Mouse (Mus musculus) ovary, postnatal 10 days (tissue): ENCODE results near the gene Accs.

Experiments
- DNase-seq: peaks from one replicate; pipeline ENCODE4 v3.0.0; 2022; ENCODE audit warnings: low spot score

Gene Accs

DNA sequence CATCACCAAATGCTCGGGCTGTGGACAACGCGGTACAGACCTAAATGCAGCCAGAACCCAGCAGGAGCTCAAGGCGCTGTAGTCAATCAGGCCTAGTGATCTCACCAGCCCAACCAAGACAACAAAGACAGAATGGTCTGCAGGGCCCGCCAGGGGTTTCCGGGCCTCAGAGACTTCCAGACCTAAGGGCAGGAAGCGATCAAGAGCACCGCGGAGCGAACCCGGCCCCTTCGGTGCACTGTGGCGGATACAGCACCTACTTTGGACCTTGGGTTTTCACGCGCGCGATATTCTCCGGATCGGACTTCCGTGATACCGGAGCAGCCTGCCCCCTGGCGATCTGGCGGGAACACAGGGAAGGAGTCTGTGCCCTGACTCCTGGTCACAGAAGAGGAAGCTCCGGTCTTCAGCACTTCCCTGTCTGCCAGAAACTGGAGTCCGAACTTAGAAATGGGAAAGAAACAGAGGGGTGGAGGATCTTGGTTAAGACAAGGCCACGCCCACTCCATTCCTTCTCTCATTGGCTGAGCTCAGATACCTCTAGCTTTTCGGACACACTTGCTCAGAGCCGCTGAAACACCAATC is at the start of gene Accs:
TSS of gene Accs (minus strand) at position 439 of the 585 bp plus-strand sequence.
- DNase-seq: peak; percentile 44

DNA sequence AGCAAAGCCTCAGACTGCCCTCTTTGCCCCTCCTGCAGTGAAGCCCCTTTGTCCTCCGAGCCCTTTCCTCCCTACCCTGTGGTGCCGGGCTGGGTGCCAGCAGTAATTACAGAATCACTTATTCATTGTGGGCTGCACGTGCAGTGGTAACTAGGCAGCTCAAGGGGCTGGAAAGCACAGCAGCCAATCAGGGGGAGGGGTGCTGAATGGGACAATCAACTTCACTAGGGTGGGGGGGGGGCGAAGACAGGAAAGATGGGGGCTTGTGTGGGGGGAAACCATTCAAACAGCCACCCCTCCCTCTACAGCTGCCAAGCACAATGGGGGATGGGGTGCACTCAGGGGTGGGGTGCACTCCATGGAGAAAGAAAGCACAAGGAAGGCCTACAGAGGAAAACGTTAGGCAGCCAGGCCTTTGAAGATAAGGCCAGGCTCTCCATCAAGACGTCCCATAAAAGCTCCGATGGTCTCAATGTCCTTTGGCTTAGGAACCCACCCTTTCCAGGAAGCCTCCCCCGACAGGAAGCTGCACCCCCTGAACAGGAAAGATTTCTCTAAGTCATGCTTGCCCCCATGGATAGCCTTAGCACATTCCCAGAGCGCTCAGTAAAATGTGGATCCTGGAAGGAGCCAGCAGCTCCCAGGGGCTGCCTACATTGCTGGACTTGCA is 42.0 kb upstream of the Accs start:
- no peak for DNase-seq

GRCm38 (mm10) chr2:93890143-93890542 is 40.4 kb upstream of the Accs start:
- DNase-seq: no peak

DNA sequence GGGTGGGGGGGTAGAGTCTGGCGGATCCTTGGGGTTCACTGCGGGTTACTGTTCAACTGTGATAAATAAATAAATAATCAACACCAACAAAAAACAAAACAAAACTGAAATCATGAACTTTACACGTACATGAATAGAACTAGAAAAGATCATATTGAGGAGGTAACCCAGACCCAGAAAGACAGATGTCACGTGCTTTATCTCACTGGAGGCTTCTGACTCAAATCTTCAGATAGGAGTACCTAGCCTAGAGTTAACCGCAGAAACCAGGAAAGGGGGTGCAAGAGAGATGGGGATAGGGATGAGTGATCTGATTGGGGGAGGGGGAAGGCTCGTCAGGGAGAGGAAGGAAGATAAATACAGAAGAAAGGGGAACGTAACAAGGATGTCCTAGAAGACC is 39.3 kb upstream of the Accs start:
- no peak for DNase-seq

- DNase-seq: no peak
These were observed 38.6 kb upstream of the Accs start for GRCm38 (mm10) chr2:93888366-93888765.

- DNase-seq: no peak
These were observed 37.5 kb upstream of the Accs start for GRCm38 (mm10) chr2:93887273-93887672.

- no peak for DNase-seq
These were observed 36.5 kb upstream of the Accs start for GRCm38 (mm10) chr2:93886013-93886794.

- no peak for DNase-seq
These were observed 33.3 kb upstream of the Accs start for GRCm38 (mm10) chr2:93883066-93883465.

- DNase-seq: no peak
These were observed 32.1 kb upstream of the Accs start for GRCm38 (mm10) chr2:93881640-93882367.

DNA sequence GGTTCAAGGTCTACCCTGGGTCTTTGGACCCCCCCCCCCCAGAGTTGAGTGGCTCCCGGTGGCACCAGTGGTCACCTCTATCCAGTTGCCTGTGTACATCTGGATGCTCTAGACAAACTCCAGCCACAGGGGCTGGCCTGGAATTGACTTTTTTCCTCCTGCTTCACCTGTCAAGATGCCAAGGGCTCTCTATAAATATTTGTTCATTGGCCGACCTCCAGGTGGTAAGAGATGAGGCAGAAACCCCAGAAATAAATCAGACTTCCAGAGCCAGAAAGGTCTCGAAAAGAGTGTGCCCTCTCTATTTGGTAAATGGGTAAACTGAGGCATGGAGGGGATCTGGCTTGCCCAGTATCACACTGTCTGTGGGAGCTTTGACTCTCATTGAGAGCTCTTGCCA is 31.2 kb upstream of the Accs start:
- DNase-seq: no peak

GRCm38 (mm10) chr2:93880450-93880849 is 30.7 kb upstream of the Accs start:
- no peak for DNase-seq

GRCm38 (mm10) chr2:93877005-93877404 is 27.3 kb upstream of the Accs start:
- no peak for DNase-seq

- no peak for DNase-seq
These were observed 24.9 kb upstream of the Accs start for GRCm38 (mm10) chr2:93874606-93875005.

GRCm38 (mm10) chr2:93874227-93874514 is 24.4 kb upstream of the Accs start:
- DNase-seq: no peak

GRCm38 (mm10) chr2:93873449-93874226 is 23.9 kb upstream of the Accs start:
- DNase-seq: no peak

DNA sequence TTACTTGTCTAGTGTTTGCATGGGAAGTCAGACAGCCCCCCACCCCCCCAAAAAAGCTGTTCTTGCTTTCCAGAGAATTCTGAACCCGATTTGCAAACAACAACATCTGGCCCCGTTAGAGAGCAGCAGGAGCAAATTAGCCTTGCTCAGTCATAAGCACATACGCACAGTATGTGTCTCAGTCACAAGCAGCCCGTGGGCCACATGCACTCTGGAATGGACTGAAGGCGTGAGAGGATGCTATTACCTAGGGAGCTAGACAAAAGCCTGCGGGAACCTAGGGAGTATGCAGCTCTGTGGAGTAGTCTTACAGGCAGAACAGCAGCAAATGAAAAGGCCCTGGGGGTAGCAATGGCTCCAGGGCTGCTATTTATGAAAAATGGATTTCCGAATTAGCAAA is 22.5 kb upstream of the Accs start:
- DNase-seq: no peak

DNA sequence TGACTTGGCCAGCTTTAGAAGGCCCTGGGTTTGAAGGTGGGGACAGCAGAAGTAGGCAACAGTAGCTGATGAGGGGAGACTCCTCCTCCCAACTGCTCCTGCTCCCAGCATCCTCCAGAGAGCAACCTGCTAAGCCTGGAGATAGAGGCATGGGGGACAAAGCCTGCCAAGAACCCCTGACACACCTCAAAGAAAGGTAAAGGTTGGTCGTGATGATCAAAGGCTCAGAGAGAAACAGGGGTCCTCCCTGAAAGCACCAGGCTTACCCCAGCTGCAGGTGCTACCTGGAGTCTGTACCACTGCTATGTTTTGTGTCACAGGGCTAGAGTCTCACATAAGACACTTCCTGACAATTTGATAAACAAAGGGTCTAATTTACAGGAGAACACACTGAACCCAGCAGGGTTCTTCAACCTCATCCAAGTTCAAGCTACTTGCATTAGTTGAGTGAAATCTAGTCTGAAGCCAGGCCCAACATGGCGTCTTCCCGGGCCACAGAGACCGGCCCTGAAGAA is 21.7 kb upstream of the Accs start:
- DNase-seq: no peak

DNA sequence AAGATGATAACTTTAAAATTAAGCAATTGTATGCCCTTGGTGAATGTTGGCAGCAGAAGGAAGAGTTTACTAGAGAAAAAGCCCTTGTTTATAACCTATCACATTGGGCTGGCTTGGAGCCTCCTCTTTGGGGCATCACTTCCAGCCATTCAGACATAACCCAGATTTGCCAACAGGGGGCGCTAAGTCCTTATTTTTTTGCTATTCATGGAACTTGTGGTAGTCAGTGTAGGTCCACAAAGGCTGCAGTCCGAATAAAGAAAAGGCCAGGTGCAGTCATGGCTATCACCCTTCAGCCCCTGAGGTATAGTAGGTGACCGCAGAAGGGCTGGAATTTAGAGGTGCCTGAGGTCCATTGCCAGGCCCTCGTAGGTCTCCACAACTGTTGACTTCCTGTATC is 21.1 kb upstream of the Accs start:
- DNase-seq: peak; percentile 49

- DNase-seq: no peak
These were observed 19.4 kb upstream of the Accs start, which contains the start of gene Accsl for GRCm38 (mm10) chr2:93869107-93869600. Accsl (minus strand) TSS chr2:93869157.

GRCm38 (mm10) chr2:93868566-93868965 is 18.8 kb upstream of the Accs start:
- no peak for DNase-seq

DNA sequence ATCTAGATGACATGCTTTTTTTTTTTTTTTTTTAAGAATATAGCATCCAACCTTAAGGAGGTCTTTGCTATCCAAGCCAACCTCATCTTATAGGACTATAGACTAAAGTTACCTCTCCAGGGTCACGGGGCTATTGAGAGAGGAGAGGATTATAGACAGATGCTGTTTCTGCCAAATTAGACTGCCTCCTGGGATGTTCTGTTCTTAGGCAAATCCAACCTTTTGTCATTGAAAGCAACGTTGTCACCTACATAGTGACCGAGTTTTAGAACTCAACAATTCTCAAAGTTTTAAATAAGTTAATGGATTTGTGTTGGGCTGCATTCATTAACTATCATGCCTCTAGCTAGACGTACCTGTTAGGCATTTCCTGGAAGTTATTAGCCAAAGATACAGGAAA is 13.5 kb upstream of the Accs start:
- no peak for DNase-seq

DNA sequence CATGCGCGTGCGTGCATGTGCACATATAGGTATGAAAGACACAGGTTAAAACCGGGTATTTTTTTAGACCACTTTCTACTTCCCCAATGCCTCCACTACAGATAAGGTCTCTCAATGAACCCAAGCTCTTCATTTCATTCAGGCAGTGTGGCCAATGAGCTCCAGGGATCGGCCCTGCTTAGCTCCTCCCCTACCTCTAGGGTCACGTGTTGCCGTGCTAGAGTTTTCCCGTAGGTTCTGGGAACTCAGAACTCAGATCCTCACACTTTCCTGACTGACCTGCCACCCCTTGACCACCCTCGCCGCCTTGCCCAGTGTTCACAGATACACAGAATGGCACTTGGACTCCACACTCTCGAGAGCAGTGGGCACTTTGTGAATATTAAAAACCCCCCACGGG is 9.1 kb upstream of the Accs start:
- no peak for DNase-seq
